Mouse (Mus musculus): Measurements from ENCODE around the gene Gm5089. TPM values are rescaled to one million over a fixed set of nuclear protein-coding genes. Genes with fewer than 3 reads are reported as not detected.
A peak's percentile ranks its signal among the peaks of the same experiment; 100 is the strongest.

Gm5089 gene
- not detected for total RNA-seq (2021)
- long read RNA-seq, experiment 1: 0 reads
- long read RNA-seq, experiment 2: 0 reads

DNA sequence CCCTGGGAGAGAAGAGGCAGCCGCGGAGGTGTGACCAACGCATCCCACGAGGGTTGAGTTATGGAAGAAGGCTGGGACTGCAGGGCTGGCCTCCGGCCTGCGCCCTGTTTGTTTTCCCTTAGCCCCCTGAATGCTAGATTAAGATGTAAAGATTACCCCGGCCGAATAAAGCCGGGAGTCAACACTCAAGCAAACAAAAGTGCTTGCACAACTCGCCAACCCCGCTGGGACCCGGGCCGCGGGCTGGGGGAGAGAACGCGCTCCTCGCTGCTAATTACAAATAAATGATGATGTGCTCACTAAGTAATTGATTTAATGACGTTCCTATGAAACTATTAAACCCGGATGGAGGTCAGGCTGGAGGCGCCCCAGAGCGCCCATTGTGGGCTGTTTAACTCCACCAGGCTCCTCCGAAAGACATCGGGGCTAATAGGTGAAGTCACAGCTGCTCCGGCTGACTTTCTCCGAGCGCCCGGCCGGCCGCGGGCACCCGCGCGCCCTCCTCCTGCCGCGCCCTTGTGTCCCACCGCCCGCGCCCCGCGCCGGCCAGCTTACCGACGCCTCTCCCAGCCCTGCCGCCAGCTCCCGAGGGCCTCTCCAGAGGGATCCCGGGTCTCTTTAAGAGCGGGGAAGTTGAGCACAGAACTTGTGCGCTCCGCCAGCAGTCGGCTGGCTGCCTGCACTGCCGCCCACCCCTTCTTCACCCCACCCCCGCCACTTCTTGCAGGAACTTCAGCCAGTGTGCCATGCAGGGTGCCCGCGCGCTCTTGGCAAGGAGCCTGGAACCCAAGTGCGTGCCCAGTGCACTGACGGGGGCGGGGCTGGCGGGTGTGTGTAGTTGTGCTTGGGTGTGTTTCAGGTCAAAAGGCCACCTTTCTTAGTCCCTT lies at the start of gene Gm5089:
TSS of gene Gm5089 (minus strand) at position 620 of the 887 bp plus-strand sequence.
- DNase-seq: peak; percentile 72

DNA sequence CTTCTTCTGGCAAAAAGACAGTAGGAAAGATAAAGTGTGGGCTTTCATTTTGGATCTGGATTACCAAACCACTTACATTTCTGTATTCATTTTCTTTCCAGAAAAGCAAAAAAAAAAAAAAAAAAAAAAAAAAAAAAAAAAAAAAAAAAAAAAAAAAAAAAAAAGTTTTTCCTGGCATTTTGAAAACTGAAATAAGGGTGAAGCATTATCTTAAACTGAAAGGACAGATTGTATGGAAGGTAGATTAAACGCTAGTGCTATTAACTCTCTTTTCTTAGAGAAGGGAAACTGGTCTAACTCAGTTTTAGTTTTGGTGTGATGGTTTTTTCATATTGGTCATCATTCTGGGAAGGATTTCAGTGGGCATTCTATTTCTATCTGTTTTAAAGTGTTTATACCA lies 41.1 kb upstream of the Gm5089 start:
- no peak for DNase-seq

DNA sequence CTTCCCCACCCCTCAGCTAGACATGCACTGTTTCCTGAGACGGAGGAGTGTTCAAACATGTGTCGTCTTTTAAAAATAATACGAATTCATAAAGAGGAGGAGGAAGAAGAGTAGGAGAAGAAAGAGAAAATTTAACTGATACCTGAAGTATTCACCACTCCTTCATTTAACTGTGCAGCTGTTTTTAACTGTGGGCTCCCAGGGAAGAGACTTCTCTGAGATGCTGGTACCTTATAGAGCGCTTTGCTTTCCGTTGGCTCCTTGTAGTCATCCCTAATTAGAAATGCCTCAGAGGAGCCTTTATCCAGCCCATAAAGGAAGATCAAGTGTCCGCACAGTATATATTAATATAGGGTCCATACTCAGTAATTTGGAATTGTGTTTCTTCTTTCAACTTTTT lies 40.6 kb upstream of the Gm5089 start:
- DNase-seq: no peak

DNA sequence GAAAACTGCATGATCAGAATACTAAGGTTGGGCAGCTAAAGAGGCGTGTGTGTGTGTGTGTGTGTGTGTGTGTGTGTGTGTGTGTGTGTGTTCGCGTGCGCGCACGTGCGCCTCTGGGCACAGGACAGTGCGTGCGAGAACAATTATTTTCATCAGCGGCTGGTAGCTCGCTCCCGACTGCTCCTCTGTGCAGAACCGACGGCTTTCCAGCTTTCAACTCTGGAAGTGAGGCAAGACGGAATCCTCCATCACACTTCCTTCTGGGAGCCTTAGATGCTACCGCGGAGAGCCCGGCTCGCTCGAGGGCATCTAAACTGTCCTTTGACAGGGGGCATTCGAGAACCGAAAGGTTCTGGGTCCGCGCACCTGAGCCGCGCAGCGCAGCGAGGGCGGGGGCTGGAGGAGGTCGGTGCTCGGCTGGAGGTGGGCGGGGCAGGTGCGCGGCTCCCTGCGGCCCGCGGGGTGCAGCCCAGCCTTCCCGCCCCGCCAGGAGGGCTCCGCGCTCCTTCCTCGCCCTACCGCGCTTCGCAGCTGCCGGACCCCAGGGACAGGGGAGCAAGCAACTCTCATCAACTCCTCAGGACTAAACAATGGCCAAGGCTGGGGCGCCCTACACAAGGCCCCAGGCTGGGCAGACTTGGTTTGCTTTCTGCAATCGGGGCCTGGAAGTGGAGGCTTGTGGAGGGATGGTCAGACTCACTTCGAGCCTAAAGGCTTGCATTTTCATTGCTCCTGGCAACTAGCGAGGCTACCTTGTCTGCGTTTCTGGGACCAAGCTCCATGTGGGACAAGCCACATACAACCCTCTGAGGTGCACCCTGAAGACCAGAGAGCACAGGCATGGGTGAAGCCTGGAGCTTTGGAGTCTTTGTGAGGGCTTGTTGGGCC lies 39.8 kb upstream of the Gm5089 start, which contains the start of gene Gm10837:
TSS of gene Gm10837 (plus strand) at position 146 of the 888 bp plus-strand sequence.
- DNase-seq: no peak

DNA sequence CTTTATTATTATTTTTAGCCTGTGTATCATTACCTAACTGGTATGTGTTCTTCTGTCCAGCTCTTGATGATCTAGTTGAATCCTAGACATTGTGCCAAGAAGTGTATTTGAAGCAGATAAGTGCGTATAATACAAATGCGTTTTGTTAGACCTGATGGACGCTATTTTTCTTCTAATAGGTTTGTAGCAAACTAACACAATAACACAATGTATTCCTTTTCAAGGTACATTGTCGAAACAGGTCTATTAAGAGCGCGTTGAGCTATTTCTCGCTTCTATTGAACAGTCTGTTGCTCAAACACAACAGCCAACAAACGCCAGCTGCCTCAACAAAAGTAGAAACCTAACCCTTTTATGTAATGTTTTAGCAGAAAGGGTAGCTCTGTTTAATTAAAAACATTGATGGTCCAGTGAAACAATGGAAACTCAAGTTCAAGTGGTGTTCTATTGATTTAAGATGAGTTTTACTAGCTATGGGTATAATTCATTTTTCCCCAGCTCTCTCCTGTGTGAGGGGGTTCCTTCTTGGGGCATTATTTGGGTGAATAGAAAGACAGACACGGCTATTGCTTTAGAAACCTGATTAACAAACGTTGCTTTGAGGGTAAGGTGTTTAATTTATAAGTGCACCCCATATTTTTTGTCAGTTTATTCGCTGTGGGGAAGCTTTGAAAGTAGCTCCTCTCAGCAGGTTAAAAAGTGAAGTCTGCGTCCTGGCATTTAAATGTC lies 38.9 kb upstream of the Gm5089 start:
- no peak for DNase-seq

DNA sequence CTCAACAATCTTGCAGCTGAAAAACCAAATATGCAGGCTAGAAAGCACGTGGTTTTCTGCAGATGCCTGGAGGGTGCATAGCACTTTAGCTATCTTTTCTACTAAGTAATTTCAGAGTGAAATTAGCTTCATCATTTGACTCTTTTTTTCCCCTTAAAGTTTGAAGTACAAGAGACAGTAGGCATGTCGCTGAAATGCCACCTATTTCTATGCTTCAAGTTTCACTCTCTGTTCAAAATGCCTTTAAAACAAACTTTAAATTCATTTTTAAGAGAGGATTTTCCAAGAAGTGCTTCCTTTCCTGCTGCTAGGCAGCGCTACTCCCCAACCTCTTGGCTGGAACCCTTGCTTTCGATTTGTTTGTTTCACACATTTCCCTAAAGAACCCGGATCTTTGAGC lies 38.1 kb upstream of the Gm5089 start:
- DNase-seq: no peak

DNA sequence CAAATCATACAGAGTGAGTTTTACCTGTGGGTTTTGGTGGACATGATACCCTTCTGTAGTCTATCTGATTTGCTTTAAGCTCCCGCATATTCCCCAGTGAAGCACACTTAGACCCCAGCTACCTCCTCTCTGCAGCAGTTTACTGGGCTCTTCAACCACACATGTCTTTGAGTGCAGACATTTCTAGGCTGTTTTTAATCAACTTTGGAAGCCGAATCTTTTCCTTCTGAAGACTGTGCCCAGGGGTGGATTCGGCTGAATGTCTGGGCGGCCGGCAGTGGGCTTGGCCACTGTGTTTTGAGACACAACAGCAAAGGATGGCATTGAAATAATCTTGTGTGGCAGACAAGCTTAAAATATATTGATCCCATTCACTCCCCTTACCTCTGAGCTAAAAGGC lies 36.5 kb upstream of the Gm5089 start:
- no peak for DNase-seq

DNA sequence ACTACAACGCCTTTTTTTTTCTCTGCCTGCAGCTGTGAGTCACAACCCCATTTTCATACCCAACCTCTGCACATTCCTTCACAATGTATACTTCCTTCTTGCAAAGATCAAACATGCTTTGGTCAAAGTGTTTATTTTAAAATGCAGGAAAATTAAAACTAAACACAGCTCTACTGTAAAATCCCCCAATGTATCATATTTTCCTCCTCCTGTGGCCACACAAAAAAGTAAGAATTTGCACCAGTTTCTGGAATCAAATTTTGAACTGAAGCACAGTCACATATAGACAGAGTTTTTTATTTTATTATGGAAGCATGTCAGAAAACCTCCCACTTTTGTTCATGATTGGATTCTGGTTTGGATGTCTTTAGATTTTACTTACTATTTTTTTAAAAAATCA lies 35.7 kb upstream of the Gm5089 start:
- no peak for DNase-seq

DNA sequence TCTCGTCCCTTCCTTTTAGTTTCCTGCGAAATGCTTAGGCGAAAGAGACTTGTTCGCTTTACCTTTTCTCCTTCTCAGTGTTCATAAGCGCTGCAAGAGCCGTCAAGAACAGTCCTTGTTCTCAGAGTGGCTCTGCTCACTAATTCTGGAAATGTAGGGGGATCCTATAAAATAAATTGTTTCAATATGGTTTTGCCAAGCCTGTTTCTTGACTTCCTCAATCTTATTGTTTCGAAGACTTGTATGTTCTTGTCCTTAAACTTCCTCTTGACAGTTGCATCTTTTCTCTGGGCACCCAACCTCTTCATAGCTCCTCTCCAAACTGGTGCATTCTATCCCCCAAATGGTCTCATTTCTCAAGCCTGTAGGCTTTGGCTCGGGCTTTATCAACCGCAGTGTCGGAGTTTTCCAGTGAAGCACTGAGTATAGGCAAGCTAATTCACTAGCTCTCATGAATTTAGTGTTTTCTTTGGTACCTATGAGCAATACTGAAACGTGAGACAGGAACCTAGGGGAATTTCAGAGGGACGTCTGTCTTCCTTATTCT lies 34.8 kb upstream of the Gm5089 start:
- DNase-seq: no peak

DNA sequence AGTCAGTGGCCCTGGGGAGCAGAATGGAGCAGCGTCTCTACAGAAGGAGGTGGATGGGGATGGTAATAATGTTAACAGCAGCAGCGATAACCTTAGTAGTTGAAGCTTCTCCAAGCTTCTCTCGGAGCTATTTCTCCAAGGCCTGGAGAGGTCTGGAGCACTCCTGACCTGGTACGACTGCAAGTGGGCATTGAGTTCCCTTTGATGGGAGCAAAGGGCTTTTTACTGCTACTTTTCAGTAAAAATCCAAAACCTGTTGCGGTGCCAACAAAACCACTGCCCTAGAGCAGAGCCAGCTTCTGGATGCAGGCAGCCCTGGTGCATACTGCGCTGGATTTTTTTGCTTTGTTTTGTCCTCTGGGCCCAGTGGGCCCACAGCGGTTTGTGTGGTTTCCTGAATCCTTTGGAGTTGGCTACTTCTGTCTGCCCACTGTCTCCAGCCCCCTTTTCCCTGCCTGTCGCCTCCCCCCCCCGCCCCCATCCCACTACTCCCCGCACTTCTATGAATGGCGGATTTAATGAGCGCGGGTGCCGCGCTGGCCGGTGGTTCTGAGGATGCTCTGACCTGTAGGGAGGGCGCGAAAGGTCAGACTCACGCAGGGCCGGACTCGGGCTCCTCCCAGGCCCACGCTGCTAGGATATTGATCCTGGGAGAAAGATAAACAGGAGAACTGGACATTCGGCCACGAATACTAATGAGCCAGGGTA lies 34.1 kb upstream of the Gm5089 start:
- DNase-seq: no peak

DNA sequence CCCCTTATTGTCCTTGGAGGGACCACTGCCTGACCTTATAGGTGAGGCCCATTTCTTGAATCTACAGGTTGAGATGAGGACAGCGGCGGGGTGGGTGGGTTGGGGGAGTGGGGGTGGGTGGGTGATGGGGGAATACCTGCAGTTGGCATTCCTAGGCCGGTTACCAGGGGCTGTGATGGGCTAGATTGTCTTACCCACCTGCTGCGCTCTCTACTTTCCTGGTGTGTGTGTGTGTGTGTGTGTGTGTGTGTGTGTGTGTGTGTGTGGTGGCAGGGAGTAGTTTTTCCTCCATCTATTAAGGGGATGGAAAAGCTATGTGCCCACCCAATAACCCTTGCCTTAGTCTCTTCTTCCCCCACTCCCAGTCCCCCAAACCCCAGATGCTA lies 33.5 kb upstream of the Gm5089 start:
- DNase-seq: no peak

DNA sequence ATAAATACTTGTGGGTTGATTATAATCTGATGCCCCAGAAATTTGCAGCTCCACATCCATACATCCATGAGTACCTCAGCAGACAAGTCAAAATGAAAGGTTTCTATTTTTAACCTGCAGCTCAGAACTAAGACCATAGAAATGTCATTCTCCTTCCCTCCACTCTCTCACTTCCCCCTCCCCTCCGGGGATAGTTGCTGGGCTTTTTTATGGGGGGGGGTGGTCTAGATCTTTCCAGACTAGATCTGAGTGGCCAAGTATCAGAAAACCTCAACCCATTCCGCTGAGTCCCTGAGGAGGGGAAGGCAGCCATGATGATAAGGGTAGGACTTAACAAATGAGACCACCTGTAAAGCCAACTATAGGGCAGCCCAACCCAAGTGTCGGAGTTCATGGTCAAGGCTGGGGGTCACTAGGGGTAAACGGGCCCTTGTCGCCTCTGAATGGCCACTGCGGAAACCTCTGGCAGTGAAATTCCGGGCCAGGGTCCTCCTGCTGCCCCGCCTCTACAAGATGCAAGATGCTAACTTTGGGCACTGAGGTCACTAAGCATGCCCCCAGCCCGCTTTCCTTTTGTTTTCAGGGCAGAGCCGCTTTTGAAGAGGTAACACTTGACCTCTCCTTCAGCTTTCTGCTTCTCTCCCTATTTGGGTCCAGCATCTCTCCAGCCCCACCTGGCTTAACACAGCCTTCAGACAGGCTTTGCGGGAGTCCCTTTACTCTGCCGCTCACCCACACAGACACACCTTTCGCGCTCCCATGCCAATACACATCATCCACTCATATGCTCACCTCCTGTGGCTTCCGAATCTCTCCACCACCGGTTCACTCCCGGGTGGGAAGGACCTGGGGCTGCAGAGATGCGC lies 32.9 kb upstream of the Gm5089 start:
- DNase-seq: no peak

DNA sequence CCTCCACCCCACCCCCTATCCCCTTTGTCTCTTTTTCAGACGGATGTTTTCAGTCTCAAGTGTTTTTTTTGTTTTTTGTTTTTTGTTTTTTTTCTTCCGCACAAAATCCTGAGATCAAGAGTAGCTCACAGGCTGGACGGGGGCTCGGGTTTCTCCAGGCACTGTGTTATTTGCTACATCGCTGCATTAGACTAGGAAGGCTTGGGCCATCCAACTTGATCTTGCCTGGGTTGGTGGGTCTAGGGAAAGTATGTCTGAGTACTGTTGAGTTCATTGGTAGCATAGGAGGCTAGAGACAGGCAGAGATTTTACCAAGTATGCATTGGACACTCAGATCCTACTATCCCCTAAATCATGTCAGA lies 32.1 kb upstream of the Gm5089 start:
- DNase-seq: no peak

DNA sequence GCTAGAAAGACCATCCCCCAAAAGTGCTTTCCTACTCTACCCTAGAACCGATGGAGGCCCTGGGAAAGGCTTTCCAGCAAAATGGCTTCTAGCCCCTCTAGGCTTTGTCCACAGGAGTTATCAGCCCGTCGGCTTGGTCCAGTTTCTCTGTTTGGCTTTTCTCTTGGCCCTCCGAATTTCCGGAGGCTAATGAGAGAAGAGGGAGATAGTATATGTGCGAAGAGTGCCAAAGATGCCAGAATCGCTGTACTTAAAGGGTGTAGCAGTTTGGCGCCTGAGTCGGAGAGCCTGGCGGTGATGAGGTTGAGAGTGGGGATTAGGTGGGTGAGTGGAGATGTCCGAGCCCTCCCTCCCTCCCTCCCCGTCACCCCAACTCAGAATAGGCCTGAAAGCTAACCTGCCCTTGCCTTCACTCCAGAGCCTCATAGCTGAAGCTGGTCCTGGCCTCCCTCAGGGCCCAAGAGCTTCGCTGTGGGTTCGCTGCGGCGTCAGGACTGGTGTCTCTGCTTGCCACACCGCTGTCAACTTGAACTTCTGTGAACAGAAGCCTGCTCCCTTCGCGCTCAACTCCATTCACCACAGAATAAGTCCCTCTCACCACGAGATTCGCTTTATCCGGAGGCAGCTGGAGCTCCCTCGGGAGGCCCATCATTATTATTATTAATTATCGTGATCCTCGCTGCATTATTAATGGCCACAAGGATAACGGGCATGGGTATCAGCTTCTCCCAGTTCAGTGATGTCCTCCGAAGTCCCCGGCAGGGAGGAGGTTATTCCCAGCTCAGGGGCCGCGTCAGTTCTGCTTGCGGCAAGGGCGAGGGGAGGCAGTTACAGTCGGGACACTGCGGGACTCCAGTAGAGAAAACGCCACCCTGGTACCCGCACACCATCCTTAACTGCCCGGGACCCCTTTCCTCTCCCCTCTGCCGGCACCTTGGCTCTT lies 31.4 kb upstream of the Gm5089 start:
- no peak for DNase-seq

DNA sequence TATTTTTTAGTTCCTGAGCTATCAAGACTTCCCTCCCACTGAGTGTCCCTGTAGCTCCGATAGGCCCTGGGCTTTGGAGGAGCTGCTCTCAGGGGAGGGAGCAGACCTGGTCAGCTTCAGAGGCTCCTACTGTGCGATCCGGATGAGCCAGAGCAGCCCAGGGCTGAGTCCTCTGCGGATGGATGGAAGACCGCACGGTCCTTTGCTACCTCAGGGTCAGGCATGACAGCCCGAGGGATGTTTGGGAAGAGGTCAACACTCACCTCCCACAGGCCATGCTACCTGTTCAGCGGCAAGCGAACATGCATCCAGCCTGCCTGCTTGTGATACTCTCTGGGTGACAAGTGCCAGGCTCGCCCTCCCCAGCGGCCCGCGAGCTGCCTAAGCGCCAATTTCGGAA lies 30.3 kb upstream of the Gm5089 start:
- DNase-seq: no peak

DNA sequence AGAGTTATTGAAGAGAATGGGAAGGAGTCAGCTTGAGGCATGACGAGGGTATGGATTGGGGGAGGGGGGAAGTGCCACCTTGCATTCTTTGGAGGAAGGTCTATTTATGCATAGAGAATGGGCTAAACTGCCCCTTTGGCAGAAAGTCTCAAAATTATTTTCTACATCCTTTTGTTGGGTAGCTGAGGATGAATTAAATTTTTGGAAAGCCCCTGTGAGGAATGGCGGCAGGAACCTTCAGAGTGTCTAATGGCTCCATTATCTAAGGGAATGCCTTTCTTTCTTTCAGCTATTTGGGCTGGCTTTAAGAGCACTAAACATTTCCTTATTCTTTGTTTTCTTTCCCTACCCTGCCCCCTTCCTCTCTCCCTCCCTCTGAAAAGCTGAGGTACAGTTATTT lies 29.4 kb upstream of the Gm5089 start:
- no peak for DNase-seq

DNA sequence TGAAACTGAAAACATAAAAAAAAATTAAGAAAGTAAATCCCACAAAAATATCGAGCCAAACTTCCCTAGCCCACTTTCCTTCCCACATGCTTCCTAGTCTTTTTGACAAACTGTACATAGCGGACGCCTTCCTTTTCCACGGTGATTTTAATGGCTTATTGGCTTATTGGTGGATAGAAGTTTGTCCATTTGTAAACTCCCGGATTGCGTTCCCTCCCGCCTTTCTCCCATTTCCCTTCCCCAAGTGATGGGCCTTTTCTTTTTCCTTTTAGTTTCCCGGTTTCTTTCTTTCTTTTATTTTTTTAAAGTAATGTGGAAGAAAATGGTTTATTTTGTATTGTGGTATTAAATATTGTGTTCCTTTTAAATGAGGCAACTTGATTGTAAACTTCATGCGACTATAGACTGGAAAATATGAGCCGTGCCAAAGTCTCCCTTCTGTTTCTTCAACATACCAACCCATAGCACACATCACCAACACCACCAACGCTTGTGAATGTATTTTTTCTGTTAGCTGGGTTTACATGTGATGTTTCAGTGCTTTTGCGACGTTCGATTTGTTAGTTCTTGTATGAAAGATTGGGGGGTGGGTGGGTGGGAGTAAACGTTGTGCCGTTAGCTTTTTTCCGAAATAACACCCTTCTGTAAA lies 28.7 kb upstream of the Gm5089 start:
- no peak for DNase-seq

DNA sequence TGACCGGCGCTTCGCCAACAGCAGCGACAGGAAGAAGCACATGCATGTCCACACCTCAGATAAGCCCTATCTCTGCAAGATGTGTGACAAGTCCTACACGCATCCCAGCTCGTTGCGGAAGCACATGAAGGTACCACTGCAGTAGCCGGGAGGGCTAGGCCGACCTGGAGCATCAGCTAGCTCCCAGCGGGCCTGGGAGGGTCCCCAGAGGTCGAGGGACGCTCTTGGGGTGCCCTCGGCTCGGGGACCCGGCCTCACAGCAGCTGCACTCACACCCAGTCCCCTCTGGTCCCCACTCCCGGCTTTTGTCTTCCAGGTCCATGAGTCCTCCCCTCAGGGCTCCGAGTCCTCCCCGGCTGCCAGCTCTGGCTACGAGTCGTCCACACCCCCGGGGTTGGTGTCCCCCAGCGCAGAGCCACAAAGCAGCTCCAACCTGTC lies 27.7 kb upstream of the Gm5089 start:
- DNase-seq: no peak

Data from adrenal gland, postnatal 10 days (tissue).